Mouse (Mus musculus) lung, adult 2 months (tissue): Measurements from ENCODE around the gene Gsta2.
A peak's percentile ranks its signal among the peaks of the same experiment; 100 is the strongest.

Experiments used
- CTCF ChIP-seq: fragments of 200-500 bp; IDR thresholded peaks from 2 replicates; pipeline ENCODE4 v1.5.1; 2011; ENCODE audit warnings: mild to moderate bottlenecking, low read length, control low read depth; ENCODE audit not compliant: insufficient read depth
- POLR2A ChIP-seq: fragments of 200-500 bp; IDR thresholded peaks from 2 replicates; pipeline ENCODE4 v1.6.1; 2011; ENCODE audit warnings: low read depth, mild to moderate bottlenecking, control low read depth, low read length, borderline replicate concordance; ENCODE audit errors: extremely low read depth

DNA sequence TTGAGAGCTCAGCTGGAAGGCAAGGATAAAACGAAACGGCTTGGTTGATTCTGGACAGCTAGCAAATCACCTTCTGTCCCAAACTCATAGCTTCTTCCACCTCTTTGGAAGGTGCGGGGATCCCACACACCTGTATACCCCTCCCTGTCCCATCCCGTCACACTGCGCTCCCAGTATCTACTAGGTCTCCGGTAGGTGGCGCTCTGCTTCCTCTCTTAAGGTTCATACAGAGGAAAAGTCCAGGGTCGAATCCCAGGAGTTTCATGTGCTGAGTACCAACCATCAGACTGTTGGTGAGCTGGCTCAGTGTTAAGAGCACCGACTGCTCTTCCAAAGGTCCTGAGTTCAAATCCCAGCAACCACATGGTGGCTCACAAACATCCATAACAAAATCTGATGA is 2.5 kb upstream of the Gsta2 start:
- peak; percentile 76 for TF ChIP-seq CTCF
- no peak for TF ChIP-seq POLR2A
